Mouse (Mus musculus): Measurements from ENCODE around the gene Noct.
A peak's percentile ranks its signal among the peaks of the same experiment; 100 is the strongest.
"Not testable (repeated sequence)": the region's sequence is repeated elsewhere in the genome, so short reads cannot be mapped to it uniquely, and the experiment has no call there.

Noct gene

DNA sequence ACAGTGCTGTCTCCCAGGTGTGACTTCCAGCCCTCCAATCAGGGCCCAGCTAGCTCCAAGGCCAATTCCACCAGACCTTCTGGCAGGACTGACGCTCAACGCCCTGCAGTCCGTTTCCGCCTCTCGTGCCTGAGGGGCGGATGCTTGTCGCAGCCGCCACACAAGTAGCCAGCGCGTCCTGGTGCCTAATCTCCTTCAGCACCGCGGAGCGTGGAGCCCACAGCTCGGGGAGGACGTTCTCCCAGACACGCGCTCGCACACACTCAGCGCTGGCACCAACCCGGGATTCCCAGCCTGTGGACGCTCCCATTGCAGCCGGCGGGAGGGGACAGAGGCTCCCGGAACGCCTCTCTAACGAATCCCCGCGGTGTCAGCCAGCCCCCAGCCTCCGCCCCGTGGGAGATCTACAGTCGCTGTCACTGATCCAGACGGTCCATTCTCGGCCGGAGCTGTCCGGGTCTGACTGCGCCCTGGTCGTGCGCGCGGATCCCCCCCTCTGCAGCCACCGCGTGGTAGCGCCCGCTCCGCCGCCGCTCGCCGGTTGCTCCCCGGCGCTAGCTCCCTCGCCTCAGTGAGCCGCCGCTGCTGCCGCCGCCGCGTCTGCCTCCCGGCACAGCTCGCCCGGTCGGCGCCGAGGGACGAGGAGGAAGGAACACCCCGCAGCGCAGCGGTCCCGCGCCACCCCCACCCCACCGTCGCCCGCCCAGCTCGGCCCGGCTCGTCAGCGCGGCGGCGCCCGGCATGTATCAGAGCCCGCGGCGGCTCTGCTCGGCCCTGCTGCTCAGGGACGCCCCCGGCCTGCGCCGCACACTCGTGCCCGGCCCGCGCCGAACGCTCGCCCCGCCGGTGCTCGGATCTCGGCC, at the start of gene Noct:
TSS of gene Noct (plus strand) at position 85 of the 863 bp plus-strand sequence.
- DNase-seq = peak; percentile 92

DNA sequence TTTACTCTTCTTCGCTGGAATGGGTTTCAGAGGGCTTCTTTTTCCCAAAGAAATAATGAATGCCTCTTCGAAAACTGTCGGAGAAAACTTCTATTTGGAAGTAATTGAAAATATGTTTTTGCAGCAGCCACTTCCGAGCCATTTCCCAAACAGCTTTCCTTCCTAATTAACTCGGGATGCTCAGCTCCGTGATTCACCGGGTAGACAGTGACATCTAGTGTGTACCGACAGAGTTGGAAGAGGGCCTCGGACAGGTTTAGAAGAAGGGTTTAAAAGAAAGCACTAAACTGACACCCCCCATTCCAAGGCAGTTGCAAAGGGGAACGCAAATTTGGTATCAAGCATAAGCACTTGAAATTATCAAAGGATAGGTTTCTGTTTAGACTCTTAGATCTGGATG, 46.1 kb upstream of the Noct start:
- no peak for DNase-seq

DNA sequence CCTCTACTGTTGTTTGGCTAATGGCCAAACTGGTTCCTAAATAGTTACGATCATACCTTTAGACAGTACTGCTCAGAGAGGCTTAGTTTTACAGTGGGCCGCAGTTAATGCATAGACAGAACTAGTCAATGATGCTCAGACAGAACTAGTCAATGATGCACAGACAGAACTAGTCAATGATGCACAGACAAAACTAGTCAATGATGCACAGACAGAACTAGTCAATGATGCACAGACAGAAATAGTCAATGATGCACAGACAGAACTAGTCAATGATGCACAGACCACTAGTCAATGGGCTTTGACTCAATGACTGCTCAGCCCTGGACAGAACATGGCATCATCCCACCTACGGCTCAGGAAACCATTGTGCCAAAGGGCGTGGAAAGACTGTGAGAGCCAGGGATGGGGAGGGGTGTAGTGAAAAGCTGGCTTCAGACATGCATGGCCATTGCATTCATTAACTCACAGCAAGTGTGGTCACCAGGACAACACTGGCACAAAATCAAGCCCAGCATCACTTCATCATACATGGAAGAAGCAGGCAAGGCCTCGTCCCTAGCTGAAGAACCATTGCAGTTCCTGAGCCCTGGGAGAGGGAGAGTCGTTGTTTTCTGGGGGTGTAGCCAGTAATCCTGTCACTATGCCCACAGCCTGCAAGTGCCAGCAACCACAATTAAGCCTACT, 44.6 kb upstream of the Noct start:
- DNase-seq = no peak

DNA sequence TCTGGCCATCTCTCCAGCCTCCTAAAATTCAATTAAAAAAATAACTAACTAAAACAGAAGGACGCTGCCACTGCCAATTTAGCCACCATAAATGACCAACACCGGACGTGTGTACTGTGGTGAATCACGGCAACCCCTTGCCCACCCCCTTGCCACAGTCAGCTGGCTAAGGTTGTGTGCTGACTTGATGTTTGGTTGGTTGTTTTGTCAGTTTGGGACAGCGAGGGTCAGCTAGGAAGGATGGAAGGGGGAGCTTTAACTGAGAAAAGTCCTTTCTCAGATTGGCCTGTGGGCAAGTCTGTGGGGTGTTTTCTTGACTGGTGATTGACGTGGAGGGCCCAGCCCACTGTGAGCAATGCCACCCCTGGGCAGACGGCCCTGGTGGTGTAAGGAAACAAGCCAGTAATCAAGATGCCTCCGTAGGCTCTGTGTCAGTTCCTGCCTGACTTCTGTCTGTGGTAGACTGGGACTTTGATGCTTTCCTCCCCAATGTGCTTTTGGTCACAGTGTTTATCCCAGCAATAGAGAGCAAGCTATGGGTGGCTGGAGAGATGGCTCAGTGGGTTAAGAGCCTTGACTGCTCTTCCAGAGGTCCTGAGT, 43.8 kb upstream of the Noct start:
- DNase-seq = no peak

GRCm38 (mm10) chr3:51182455-51182854, 41.8 kb upstream of the Noct start:
- DNase-seq = no peak

- DNase-seq = not testable (repeated sequence)
Observed at GRCm38 (mm10) chr3:51183508-51183907, 40.7 kb upstream of the Noct start.

DNA sequence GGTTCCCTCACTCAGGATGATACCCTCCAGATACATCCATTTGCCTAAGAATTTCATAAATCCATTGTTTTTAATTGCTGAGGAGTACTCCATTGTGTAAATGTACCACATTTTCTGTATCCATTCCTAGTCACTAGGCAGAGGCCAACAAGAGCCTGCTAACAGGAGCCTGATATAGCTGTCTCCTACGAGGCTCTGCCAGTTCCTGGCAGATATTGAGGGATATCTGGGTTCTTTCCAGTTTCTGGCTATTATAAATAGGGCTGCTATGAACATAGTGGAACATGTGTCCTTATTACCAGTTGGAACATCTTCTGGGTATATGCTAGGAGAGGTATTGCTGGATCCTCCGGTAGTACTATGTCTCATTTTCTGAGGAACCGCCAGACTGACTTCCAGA, 40.3 kb upstream of the Noct start:
- DNase-seq = not testable (repeated sequence)

DNA sequence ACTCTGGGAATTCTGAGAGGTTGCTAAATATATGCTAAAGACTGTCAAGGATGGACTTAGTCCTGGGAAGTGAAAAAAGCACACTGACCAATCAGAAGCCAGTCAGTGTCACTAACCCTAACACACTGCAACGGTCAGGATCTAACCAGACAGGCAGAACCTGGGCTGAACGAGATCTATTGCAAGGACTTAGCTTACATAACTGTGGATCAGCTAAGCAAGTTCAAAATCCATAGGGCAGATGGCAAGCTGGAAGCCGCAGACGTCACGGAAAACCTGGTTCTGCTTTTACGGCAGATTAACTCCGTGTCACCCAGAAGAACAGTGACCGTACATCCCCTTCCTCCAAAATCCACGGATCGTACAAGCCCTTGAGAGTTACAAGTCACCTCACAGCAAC, 39.5 kb upstream of the Noct start:
- no peak for DNase-seq

DNA sequence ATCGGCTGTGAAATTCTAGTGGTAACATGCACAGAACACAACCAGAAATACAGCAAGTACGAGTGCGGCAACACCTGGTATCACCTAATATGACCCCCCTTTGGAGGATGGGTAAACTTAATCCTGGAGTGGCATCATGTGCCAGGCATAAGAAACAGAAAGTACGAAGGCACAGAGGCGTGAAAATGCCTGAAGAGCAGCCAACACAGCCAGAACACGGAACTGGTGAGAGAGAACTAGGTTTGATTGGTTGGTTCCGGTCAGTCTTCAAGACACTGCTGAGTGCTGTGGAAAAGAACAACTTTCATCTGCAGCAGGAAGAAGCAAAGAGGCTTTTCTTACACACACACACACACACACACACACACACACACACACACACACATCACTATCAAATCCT, 38.8 kb upstream of the Noct start:
- no peak for DNase-seq

- DNase-seq = no peak
Observed at GRCm38 (mm10) chr3:51194075-51194474, 30.2 kb upstream of the Noct start.

- peak; percentile 86 for DNase-seq
Observed at GRCm38 (mm10) chr3:51195321-51195720, 28.9 kb upstream of the Noct start.

DNA sequence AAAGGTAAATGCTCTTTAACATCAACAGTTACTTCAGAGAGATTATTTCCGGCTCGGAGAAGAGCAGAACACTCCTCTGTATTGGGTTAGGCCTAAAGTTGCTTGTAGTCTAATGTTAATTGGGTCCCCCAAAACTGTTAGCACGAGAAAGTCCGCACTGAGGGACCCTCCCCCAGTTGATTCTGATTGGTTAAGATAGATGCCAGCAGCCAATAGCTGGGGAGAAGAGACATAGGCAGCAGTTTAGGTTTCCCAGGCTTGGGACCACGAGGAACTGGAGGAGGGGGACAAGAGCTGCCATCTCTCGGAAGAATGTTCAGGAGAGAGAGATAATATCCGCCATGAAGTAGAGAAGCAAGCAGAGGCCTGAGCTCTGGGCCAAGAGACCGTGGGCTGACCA, 28.5 kb upstream of the Noct start:
- DNase-seq = peak; percentile 24

DNA sequence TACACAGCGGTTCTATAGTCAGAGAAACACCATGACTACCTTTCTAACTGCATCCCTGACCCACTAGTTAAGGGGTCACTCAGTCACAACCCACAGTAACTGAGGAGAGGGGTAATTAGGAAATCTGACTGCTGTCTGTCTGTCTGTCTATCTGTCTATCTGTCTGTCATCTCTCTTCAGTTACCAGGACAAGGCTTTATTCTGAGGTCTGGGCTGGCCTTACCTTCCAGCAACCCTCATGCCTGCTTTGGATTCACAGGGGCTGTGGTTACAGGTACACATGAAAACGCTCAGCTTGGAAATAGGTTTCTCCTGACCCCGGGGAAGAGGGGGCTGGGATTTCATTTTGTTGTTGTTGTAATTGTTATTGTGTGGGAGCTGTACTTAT, 27.5 kb upstream of the Noct start:
- DNase-seq = no peak

DNA sequence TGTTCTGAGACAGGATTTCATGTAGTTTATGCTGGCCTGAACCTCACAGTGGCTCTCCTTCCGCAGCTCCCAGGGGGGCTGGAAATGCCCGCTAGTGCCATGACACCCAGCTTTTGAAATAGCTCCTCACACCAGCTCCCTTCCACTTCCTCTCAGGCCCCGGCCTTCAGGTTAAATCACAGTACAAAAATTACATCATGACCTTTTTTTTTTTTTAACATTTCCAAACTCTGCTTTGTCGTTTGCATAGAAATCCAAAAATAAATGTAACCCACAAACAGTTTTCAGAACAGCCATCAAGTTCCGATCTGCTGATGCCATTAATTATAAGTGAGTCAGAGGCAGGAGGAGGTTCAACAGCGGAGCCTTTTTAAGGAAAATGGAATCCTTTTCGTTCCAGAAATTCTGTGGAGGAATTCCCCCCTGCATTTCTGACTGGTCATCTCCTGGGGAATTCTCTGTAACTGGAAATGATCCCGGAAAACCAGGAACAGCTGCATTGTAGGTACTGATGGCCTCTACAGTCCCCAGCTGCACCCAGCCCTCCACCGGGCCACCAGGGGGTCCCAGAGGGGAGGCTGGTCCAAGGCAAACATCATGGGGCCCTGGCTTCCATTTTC, 27.0 kb upstream of the Noct start:
- no peak for DNase-seq

DNA sequence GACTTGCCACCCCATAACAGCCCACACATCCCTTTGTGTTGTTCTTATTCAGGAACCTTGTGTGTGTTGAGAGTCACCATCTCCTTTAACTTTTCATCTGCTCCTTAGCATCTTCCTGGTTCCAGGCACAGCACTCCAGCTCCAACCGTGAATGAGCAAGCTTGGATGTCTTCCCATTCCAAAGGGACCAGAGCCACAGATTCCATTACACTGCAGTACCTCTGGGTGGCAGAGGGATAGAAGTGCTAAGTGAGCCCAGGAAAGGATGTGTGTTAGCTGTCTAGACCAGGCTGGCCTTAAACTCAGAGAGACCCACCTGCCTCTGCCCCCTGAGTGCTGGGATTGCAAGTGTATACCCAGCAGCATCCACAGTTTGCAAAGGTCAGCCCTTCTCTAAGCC, 26.0 kb upstream of the Noct start:
- DNase-seq = no peak

DNA sequence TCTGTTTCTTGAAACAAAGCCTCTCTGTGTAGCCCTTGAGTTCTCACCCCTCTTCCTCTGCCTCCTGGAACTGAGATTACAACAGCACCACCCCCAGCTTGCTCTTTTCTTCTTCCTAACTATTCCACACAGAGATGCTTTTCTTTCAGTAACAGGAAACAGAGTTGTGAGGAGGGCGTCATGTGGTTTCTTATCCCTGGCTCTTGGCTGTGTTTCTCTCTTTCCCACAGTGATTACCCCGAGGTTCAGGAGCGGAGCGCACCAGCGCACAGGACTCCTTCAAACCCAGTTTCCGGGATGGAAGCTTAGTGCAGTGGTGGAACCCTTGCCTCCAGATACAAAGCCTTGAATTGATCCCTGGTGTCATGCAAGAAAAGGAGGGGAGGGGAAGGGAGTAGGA, 25.1 kb upstream of the Noct start:
- DNase-seq = no peak

DNA sequence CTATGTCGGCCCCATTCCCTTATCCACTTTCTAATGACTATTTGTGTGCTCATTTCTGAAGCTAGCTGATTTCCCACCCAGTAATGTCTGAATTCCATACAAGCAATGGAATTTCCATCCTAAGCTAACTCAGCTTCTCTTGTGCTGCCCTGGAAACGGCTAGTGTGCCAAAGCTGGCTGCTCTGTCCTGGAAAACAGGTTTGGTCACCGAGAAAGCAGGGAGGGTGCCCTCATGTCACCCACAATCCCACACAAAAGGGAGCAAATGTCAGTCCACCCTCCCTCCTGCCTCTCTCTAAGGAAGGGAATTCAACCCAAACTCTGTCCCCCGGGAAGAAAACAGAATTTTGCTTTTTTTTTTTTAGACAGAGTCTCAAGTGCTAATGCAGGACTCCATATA, 23.9 kb upstream of the Noct start:
- DNase-seq = no peak

GRCm38 (mm10) chr3:51200894-51201293, 23.4 kb upstream of the Noct start:
- no peak for DNase-seq

DNA sequence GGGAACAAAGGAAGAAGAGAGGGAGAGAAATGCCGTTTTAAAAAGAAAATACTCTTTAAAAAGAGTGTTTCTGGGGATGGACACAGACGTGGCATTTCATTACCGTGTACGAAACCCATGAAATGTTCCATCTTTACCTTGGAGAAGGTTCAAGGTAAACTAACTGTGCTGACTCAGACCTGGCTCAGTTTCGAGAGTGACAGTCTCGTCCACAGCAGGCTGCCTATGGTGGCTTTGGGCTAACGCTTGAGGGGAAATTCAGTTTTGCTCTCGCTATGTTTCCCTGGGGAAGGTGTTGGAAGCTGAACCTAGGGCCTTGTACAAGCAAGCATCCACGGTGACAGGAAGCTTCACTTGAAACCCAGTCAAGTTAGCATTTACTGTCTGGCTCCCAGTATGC, 22.3 kb upstream of the Noct start:
- DNase-seq = no peak

DNA sequence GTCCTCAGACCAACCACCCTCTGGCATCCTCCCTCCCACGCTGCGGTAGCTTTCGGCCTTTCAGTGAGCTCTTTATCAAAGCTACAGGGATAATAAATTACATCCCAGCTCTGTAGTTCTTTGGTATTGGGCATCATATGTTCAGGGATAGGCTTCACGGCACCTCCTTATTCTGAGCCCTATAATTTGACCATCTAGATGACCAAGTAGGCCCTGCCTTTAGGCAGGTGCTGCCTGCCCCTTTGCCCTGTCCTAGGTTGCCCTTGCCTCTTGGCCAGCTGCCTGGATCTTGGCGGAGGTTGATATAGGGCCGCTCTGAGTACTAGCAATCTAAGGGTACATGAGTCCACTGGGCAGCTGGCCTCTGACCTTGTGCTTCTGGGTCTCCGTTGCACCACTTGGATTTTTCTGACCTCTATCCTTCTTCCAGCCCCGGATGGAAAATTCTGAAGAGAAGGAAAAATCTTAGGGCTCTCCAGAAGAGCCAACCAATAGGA, 21.7 kb upstream of the Noct start:
- DNase-seq = no peak

DNA sequence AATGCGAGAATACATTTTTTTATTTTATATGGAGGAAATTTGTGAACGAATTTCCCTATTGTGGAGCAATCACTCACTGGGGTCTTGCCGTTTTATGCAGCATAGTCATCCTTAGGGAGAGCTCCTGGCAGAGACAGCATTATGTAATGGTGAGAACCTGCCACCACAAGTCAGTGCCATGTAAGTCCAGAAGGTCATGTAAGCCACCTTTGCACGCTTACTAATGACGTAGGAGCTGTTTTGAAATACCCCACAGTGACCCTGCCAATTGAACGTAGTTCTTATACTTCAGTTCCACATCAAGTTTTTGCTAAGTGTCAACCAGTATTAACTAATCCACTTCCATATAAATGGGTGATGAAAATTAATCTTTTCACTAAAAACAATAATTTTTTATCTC, 20.3 kb upstream of the Noct start:
- DNase-seq = no peak

GRCm38 (mm10) chr3:51204441-51204840, 19.8 kb upstream of the Noct start:
- no peak for DNase-seq

DNA sequence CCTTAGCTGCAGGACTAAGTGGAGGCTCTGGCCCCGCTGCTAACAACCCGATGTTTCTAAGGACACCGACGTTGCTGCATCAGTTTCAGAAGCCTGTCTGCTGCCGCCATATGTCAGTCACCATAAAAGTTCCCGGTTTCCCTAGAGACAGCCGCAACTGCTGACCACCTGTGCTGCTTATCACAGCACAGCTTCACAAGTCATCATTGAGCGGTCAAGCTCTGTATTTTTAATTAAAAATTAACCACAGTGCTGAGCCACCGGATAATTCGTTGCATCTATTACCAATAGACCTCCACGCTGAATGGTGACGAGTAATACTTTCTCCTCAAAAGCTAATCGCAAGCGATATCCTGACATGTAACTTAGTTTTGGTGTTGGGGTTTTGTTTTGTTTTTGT, 19.4 kb upstream of the Noct start:
- no peak for DNase-seq

DNA sequence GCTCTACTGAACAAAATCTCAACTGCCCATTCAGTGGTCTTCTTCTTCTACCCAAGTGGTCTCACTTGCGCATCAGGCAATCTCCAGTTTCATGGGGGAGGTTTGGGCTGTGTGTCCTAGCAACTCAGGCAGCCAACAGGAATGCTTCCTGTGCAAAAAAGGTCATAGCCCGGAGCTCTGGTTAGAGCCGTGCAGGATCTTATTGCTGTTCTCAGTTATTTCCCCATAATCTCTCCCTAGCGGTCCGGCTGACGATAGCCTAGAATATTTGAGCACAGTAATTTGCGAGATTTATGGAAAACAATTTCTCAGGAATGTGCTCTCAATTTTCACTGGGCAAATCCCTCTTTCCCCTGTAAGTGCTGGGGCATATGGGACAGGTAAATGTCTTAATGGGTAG, 17.7 kb upstream of the Noct start:
- no peak for DNase-seq
